Comparison of ENCODE assay signal across 34 mouse cellular contexts in the genomic region with DNA sequence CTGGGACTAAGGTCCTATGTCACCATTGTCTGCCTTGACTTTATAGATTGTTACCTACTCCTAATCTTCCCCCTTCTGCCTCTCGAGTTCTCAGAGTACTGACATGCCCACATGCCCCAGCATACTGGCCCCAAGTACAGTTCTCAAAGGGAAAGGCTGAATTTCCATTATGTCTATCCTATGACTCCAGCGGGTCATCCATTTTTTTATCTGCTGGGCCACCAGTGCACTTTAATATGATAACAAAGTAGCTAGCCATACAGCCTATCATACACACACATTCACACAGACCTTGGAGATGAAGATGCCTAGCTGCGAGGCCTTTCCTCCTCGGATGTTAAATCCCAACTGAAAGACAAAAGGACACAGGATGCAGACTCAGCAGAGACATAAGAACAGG. TPM values are rescaled to one million over a fixed set of nuclear protein-coding genes. Genes with fewer than 3 reads are reported as not detected.
DNase-seq lines count a peak whose midpoint lies in the region; ATAC-seq and TF ChIP-seq lines count a peak whose summit lies in the region.
"Had no signal": no experiment of that assay in that cellular context is flagged by ENCODE, and none has a peak within 500 bp of the region (broad histone marks: within the 10 kb centered on the region; RNA-seq: fewer than 3 reads in every experiment).

No protein-coding gene starts in this region.

- H3K36me3 ChIP-seq in limb, embryonic 13.5 days: peaks cover 9% of the 10 kb centered on the region; the same call in 1 of the 2 replicates
- H3K36me3 ChIP-seq in limb, embryonic 10.5 days: peaks cover 36% of the 10 kb centered on the region
- H3K36me3 ChIP-seq in liver, embryonic 15.5 days (replicated peaks): peaks cover 31% of the 10 kb centered on the region
- peaks cover 12% of the 10 kb centered on the region; the same call in 1 of the 2 replicates for H3K36me3 ChIP-seq in forebrain, embryonic 12.5 days (replicated peaks)
- no peaks in the 10 kb centered on the region for H3K36me3 ChIP-seq in kidney, adult 2 months (ENCODE audit: control insufficient read depth, insufficient read depth, low read length)

- WGBS in limb, embryonic 13.5 days: 91% methylated on average over 4 of the region's 4 CpGs
- WGBS in limb, embryonic 10.5 days: 87% methylated on average over 4 of the region's 4 CpGs
- WGBS in liver, embryonic 15.5 days (ENCODE audit: insufficient replicate concordance): 32% methylated on average over 4 of the region's 4 CpGs
- WGBS in forebrain, embryonic 12.5 days: 87% methylated on average over 4 of the region's 4 CpGs
- 92% methylated on average over 4 of the region's 4 CpGs for WGBS in kidney, adult 2 months

- no peak overlapping the region for H3K9ac ChIP-seq in limb, embryonic 13.5 days
- peak overlapping the region; percentile 62; the same call in 1 of the 2 replicates for H3K9ac ChIP-seq in liver, embryonic 15.5 days
- no peak overlapping the region for H3K9ac ChIP-seq in forebrain, embryonic 12.5 days

- H3K4me1 ChIP-seq in limb, embryonic 13.5 days: no peaks in the 10 kb centered on the region; the same call in 1 of the 2 replicates
- peaks cover 3% of the 10 kb centered on the region; the same call in 1 of the 2 replicates for H3K4me1 ChIP-seq in limb, embryonic 10.5 days
- peaks cover 15% of the 10 kb centered on the region for H3K4me1 ChIP-seq in liver, embryonic 15.5 days (replicated peaks)
- peaks cover 5% of the 10 kb centered on the region; the same call in 1 of the 2 replicates for H3K4me1 ChIP-seq in forebrain, embryonic 12.5 days
- H3K4me1 ChIP-seq in kidney, adult 2 months (ENCODE audit: control insufficient read depth, insufficient read depth, low read length): no peaks in the 10 kb centered on the region; the same call in 1 of the 2 replicates

- peaks cover 8% of the 10 kb centered on the region for H3K27me3 ChIP-seq in limb, embryonic 13.5 days
- H3K27me3 ChIP-seq in limb, embryonic 10.5 days (ENCODE audit: low read depth, poor library complexity, severe bottlenecking): peaks cover 79% of the 10 kb centered on the region
- H3K27me3 ChIP-seq in liver, embryonic 15.5 days: no peaks in the 10 kb centered on the region
- H3K27me3 ChIP-seq in forebrain, embryonic 12.5 days: no peaks in the 10 kb centered on the region; the same call in 1 of the 2 replicates
- H3K27me3 ChIP-seq in kidney, adult 2 months (replicated peaks; ENCODE audit: control insufficient read depth, insufficient read depth, low read length): no peaks in the 10 kb centered on the region

- no peak for DNase-seq in limb, embryonic 10.5 days (ENCODE audit: low spot score)
- no peak for DNase-seq in kidney, adult 2 months
- DNase-seq in testis, postnatal 14 days (ENCODE audit: low spot score): no peak
- DNase-seq: adrenal gland, postnatal 14 days; cerebellum, adult 9-10 months; gastrocnemius, postnatal 14 days; heart, adult 11 months; lung, postnatal 10 days; midbrain, embryonic 14.5 days; right cerebral cortex, adult 18-20 months; right cerebral cortex, postnatal 4 days; thymus, postnatal 36 days had no signal

- TF ChIP-seq CTCF in kidney, adult 2 months (conservative IDR thresholded peaks at IDR 0.05; ENCODE audit: insufficient read depth, insufficient read length, low read depth, low read length): no peak

- no peaks in the 10 kb centered on the region for H3K9me3 ChIP-seq in limb, embryonic 13.5 days
- no peaks in the 10 kb centered on the region for H3K9me3 ChIP-seq in limb, embryonic 10.5 days (replicated peaks)
- H3K9me3 ChIP-seq in liver, embryonic 15.5 days (replicated peaks): no peaks in the 10 kb centered on the region
- H3K9me3 ChIP-seq in forebrain, embryonic 12.5 days: no peaks in the 10 kb centered on the region

- H3K27ac ChIP-seq in limb, embryonic 13.5 days: no peak overlapping the region
- no peak overlapping the region for H3K27ac ChIP-seq in limb, embryonic 10.5 days
- peak overlapping the region; percentile 59 for H3K27ac ChIP-seq in liver, embryonic 15.5 days (replicated peaks)
- H3K27ac ChIP-seq in forebrain, embryonic 12.5 days: no peak overlapping the region
- no peak overlapping the region for H3K27ac ChIP-seq in kidney, adult 2 months (ENCODE audit: insufficient read depth, low read depth, low read length)
- H3K27ac ChIP-seq: hindbrain, postnatal 0 days; left cerebral cortex, adult 2 months had no signal

- 0 out of 2 replicates have a peak overlapping the region, but pooled peaks have one; percentile 61 for H3K4me2 ChIP-seq in limb, embryonic 13.5 days (replicated peaks)
- peak overlapping the region; percentile 68 for H3K4me2 ChIP-seq in liver, embryonic 15.5 days
- no peak overlapping the region for H3K4me2 ChIP-seq in forebrain, embryonic 12.5 days

- no peak for ATAC-seq in limb, embryonic 13.5 days (ENCODE audit: low FRiP score, low read depth)
- 0 out of 2 replicates have a peak, but pooled peaks have one; percentile 22 for ATAC-seq in erythroid progenitor cell, adult 5-6 weeks (replicated peaks; ENCODE audit: low FRiP score, poor library complexity, severe bottlenecking)
- ATAC-seq in liver, embryonic 15.5 days (ENCODE audit: insufficient read depth): peak; percentile 22
- no peak for ATAC-seq in forebrain, embryonic 12.5 days (ENCODE audit: low FRiP score)
- ATAC-seq: CD4-positive, CD25-positive, alpha-beta regulatory T cell, adult 4 months; forebrain, embryonic 16.5 days; hindbrain, postnatal 0 days; intestine, embryonic 16.5 days had no signal

- no peak overlapping the region for H3K4me3 ChIP-seq in limb, embryonic 13.5 days
- H3K4me3 ChIP-seq in limb, embryonic 10.5 days: no peak overlapping the region
- H3K4me3 ChIP-seq in liver, embryonic 15.5 days (replicated peaks): peak overlapping the region; percentile 81
- no peak overlapping the region for H3K4me3 ChIP-seq in forebrain, embryonic 12.5 days (replicated peaks)
- no peak overlapping the region for H3K4me3 ChIP-seq in kidney, adult 2 months (ENCODE audit: insufficient read depth, low read depth, low read length)

- TF ChIP-seq POLR2A in kidney, adult 2 months (IDR thresholded peaks at IDR 0.05; ENCODE audit: low read depth, low read length): no peak

RNA-seq across cellular contexts. Expression of a gene that starts 1.3 kb away (rescaled TPM):
- polyA plus RNA-seq in limb, embryonic 13.5 days (2015; fragmentation: Nextera tagmentation; extraction: Ambion mirVana): 29.4 and 30.7 TPM in 2 replicates
- 32.8 and 39.7 TPM in 2 replicates for polyA plus RNA-seq in limb, embryonic 10.5 days (2016; fragmentation: Nextera tagmentation; extraction: Ambion mirVana)
- 137 and 151 TPM in 2 replicates for total RNA-seq in erythroid progenitor cell, adult 5-6 weeks (2015; ENCODE audit: low replicate concordance)
- total RNA-seq in erythroid progenitor cell, adult 5-6 weeks (2017; ENCODE audit: low replicate concordance): 205 and 247 TPM in 2 replicates
- polyA plus RNA-seq in liver, embryonic 15.5 days (2015; fragmentation: Nextera tagmentation; extraction: Ambion mirVana): 20.3 and 22.2 TPM in 2 replicates
- polyA plus RNA-seq in forebrain, embryonic 12.5 days (2016; fragmentation: Nextera tagmentation; extraction: Ambion mirVana): 45.4 and 53.2 TPM in 2 replicates
- 0.10 and 0.11 TPM in 2 replicates for polyA plus RNA-seq in kidney, adult 2 months (2012; rRNA removed)

RNA-seq across cellular contexts. Expression of a gene that starts 2.1 kb away (rescaled TPM):
- polyA plus RNA-seq in limb, embryonic 13.5 days (2015; fragmentation: Nextera tagmentation; extraction: Ambion mirVana): 118 and 124 TPM in 2 replicates
- polyA plus RNA-seq in limb, embryonic 10.5 days (2016; fragmentation: Nextera tagmentation; extraction: Ambion mirVana): 111 and 119 TPM in 2 replicates
- 84.3 and 91.5 TPM in 2 replicates for total RNA-seq in erythroid progenitor cell, adult 5-6 weeks (2015; ENCODE audit: low replicate concordance)
- 49.3 and 52.7 TPM in 2 replicates for total RNA-seq in erythroid progenitor cell, adult 5-6 weeks (2017; ENCODE audit: low replicate concordance)
- 56.4 and 61.4 TPM in 2 replicates for polyA plus RNA-seq in liver, embryonic 15.5 days (2015; fragmentation: Nextera tagmentation; extraction: Ambion mirVana)
- 130 and 137 TPM in 2 replicates for polyA plus RNA-seq in forebrain, embryonic 12.5 days (2016; fragmentation: Nextera tagmentation; extraction: Ambion mirVana)
- 31.2 and 36.6 TPM in 2 replicates for polyA plus RNA-seq in kidney, adult 2 months (2012; rRNA removed)

RNA-seq across cellular contexts. Expression of a gene that starts 18.9 kb away (rescaled TPM):
- polyA plus RNA-seq in limb, embryonic 13.5 days (2015; fragmentation: Nextera tagmentation; extraction: Ambion mirVana): not detected in 2 replicates
- not detected in 2 replicates for polyA plus RNA-seq in limb, embryonic 10.5 days (2016; fragmentation: Nextera tagmentation; extraction: Ambion mirVana)
- total RNA-seq in erythroid progenitor cell, adult 5-6 weeks (2015; ENCODE audit: low replicate concordance): not detected in 2 replicates
- total RNA-seq in erythroid progenitor cell, adult 5-6 weeks (2017; ENCODE audit: low replicate concordance): not detected in 2 replicates
- not detected in 2 replicates for polyA plus RNA-seq in liver, embryonic 15.5 days (2015; fragmentation: Nextera tagmentation; extraction: Ambion mirVana)
- 0.23 TPM in 1 of 2 replicates, not detected in the other for polyA plus RNA-seq in forebrain, embryonic 12.5 days (2016; fragmentation: Nextera tagmentation; extraction: Ambion mirVana)
- not detected in 2 replicates for polyA plus RNA-seq in kidney, adult 2 months (2012; rRNA removed)
- total RNA-seq: adrenal gland, postnatal 14 days; gastrocnemius, postnatal 14 days; hematopoietic stem cell, adult 5-6 weeks; hindbrain, postnatal 0 days; layer of hippocampus, postnatal 10 days; liver, adult 2 months had no signal
- polyA plus RNA-seq: CD4-positive, CD25-positive, alpha-beta regulatory T cell, adult 4 months; embryonic facial prominence, embryonic 11.5 days; forebrain, embryonic 16.5 days; hindbrain, postnatal 0 days; intestine, embryonic 16.5 days; kidney, embryonic 16.5 days; large intestine, adult 2 months; liver, adult 2 months; midbrain, embryonic 14.5 days; neural tube, embryonic 14.5 days; stomach, embryonic 14.5 days had no signal

RNA-seq across cellular contexts. Expression of a gene that starts 29.6 kb away (rescaled TPM):
- polyA plus RNA-seq in limb, embryonic 13.5 days (2015; fragmentation: Nextera tagmentation; extraction: Ambion mirVana): not detected in 2 replicates
- polyA plus RNA-seq in limb, embryonic 10.5 days (2016; fragmentation: Nextera tagmentation; extraction: Ambion mirVana): not detected in 2 replicates
- total RNA-seq in erythroid progenitor cell, adult 5-6 weeks (2015; ENCODE audit: low replicate concordance): not detected in 2 replicates
- total RNA-seq in erythroid progenitor cell, adult 5-6 weeks (2017; ENCODE audit: low replicate concordance): not detected in 2 replicates
- 0.38 and 0.53 TPM in 2 replicates for polyA plus RNA-seq in liver, embryonic 15.5 days (2015; fragmentation: Nextera tagmentation; extraction: Ambion mirVana)
- not detected in 2 replicates for polyA plus RNA-seq in forebrain, embryonic 12.5 days (2016; fragmentation: Nextera tagmentation; extraction: Ambion mirVana)
- polyA plus RNA-seq in kidney, adult 2 months (2012; rRNA removed): not detected in 2 replicates
- total RNA-seq: gastrocnemius, postnatal 14 days; hematopoietic stem cell, adult 5-6 weeks; left cerebral cortex, adult 2 months; left cerebral cortex, postnatal 36 days had no signal
- polyA plus RNA-seq: embryonic facial prominence, embryonic 11.5 days; forebrain, embryonic 16.5 days; heart, embryonic 11.5 days; heart, postnatal 0 days; kidney, embryonic 16.5 days; midbrain, embryonic 14.5 days; neural tube, embryonic 14.5 days; stomach, embryonic 14.5 days had no signal

RNA-seq across cellular contexts. Expression of a gene that starts 52.2 kb away (rescaled TPM):
- polyA plus RNA-seq in limb, embryonic 13.5 days (2015; fragmentation: Nextera tagmentation; extraction: Ambion mirVana): not detected in 2 replicates
- polyA plus RNA-seq in limb, embryonic 10.5 days (2016; fragmentation: Nextera tagmentation; extraction: Ambion mirVana): not detected in 2 replicates
- total RNA-seq in erythroid progenitor cell, adult 5-6 weeks (2015; ENCODE audit: low replicate concordance): not detected in 2 replicates
- 0.64 TPM in 1 of 2 replicates, not detected in the other for total RNA-seq in erythroid progenitor cell, adult 5-6 weeks (2017; ENCODE audit: low replicate concordance)
- not detected in 2 replicates for polyA plus RNA-seq in liver, embryonic 15.5 days (2015; fragmentation: Nextera tagmentation; extraction: Ambion mirVana)
- polyA plus RNA-seq in forebrain, embryonic 12.5 days (2016; fragmentation: Nextera tagmentation; extraction: Ambion mirVana): not detected in 2 replicates
- polyA plus RNA-seq in kidney, adult 2 months (2012; rRNA removed): not detected in 2 replicates
- total RNA-seq: adrenal gland, postnatal 14 days; gastrocnemius, postnatal 14 days; hematopoietic stem cell, adult 5-6 weeks; hindbrain, postnatal 0 days; layer of hippocampus, postnatal 10 days; left cerebral cortex, adult 2 months; left cerebral cortex, postnatal 36 days; liver, adult 2 months had no signal
- polyA plus RNA-seq: brain, embryonic 14.5 days; CD4-positive, CD25-positive, alpha-beta regulatory T cell, adult 4 months; cortical plate, adult 2 months; embryonic facial prominence, embryonic 11.5 days; forebrain, embryonic 16.5 days; heart, embryonic 11.5 days; heart, postnatal 0 days; hindbrain, postnatal 0 days; intestine, embryonic 16.5 days; kidney, embryonic 16.5 days; large intestine, adult 2 months; liver, adult 2 months; midbrain, embryonic 14.5 days; neural tube, embryonic 14.5 days; stomach, embryonic 14.5 days had no signal

Comparison
In these comparisons a context has a peak if more than half of its experiments do, and no peak if none do; other contexts are left out.
1. ATAC-seq: peak in erythroid progenitor cell, adult 5-6 weeks (single experiment) and liver, embryonic 15.5 days (single experiment); none in limb, embryonic 13.5 days (single experiment) and forebrain, embryonic 12.5 days (single experiment).
2. RNA of a gene that starts 1.3 kb away (polyA plus RNA-seq): 45.4 to 53.2 TPM in forebrain, embryonic 12.5 days, 32.8 to 39.7 TPM in limb, embryonic 10.5 days, 29.4 to 30.7 TPM in limb, embryonic 13.5 days and 20.3 to 22.2 TPM in liver, embryonic 15.5 days; 0.10 to 0.11 TPM in kidney, adult 2 months; every median in the first group is over 10 times any median in the second.